Mouse (Mus musculus) MEL (cell line): ENCODE results near the gene Lima1. TPM values are rescaled to one million over a fixed set of nuclear protein-coding genes. Genes with fewer than 3 reads are reported as not detected.

ENCODE experiments used
- DNase-seq: peaks from one replicate; pipeline ENCODE4 v3.0.0; 2011; ENCODE audit warnings: low read depth, low spot score
- H3K27ac ChIP-seq: 2 replicates; pipeline ENCODE4 v1.5.1; 2012; ENCODE audit warnings: low read depth, mild to moderate bottlenecking, control low read depth, low read length, moderate library complexity; ENCODE audit not compliant: control insufficient read depth
- H3K27me3 ChIP-seq, 2 experiments: fragments of 150-350 bp in 1 of 2; sonication (generic) in 1 of 2; 2 replicates each; pipeline ENCODE4 v1.6.1; 2012; ENCODE audit warnings: low read length in 2 of 2, mild to moderate bottlenecking in 2 of 2, improper control_type of control experiment in 1 of 2, moderate library complexity in 1 of 2; ENCODE audit not compliant: insufficient read depth in 2 of 2, control insufficient read depth in 1 of 2
- H3K36me3 ChIP-seq, 2 experiments: 2 replicates each; pipeline ENCODE4 v1.6.1; 2012 to 2014; ENCODE audit warnings: low read length in 2 of 2, improper control_type of control experiment in 1 of 2, inconsistent platforms in 1 of 2, mild to moderate bottlenecking in 1 of 2; ENCODE audit not compliant: insufficient read depth in 2 of 2, control insufficient read depth in 1 of 2
- H3K4me1 ChIP-seq, 2 experiments: fragments of 150-350 bp in 1 of 2; sonication (generic) in 1 of 2; 2 replicates each; pipeline ENCODE4 v1.6.1; 2012; ENCODE audit warnings: low read length in 2 of 2, improper control_type of control experiment in 1 of 2, mild to moderate bottlenecking in 1 of 2; ENCODE audit not compliant: insufficient read depth in 2 of 2, control insufficient read depth in 1 of 2
- H3K4me3 ChIP-seq, 2 experiments: fragments of 150-350 bp in 1 of 2; sonication (generic) in 1 of 2; 2 replicates each; pipeline ENCODE4 v1.5.1; 2012; ENCODE audit warnings: low read depth in 2 of 2, low read length in 2 of 2, mild to moderate bottlenecking in 2 of 2, moderate library complexity in 2 of 2, control low read depth in 1 of 2, improper control_type of control experiment in 1 of 2; ENCODE audit not compliant: control insufficient read depth in 1 of 2, insufficient read depth in 1 of 2
- H3K79me2 ChIP-seq: 2 replicates; pipeline ENCODE4 v1.6.1; 2012; ENCODE audit warnings: mild to moderate bottlenecking, low read length, moderate library complexity; ENCODE audit not compliant: control insufficient read depth, poor library complexity, insufficient read depth
- H3K9ac ChIP-seq: 2 replicates; pipeline ENCODE4 v1.6.1; 2012; ENCODE audit warnings: low read depth, mild to moderate bottlenecking, control low read depth, low read length, moderate library complexity; ENCODE audit not compliant: control insufficient read depth, poor library complexity, severe bottlenecking
- H3K9me3 ChIP-seq: fragments of 150-350 bp; sonication (generic); replicated peaks from 2 replicates; pipeline ENCODE4 v1.6.1; 2012; ENCODE audit warnings: mild to moderate bottlenecking, low read length, improper control_type of control experiment, moderate library complexity; ENCODE audit not compliant: insufficient read depth
- CHD1 ChIP-seq: IDR thresholded peaks from 2 replicates; pipeline ENCODE4 v1.6.1; 2012; ENCODE audit warnings: low read depth, mild to moderate bottlenecking, inconsistent platforms, low read length, improper control_type of control experiment
- CHD2 ChIP-seq: IDR thresholded peaks from 2 replicates; pipeline ENCODE4 v1.6.1; 2011; ENCODE audit warnings: low read length, improper control_type of control experiment
- CTCF ChIP-seq, 3 experiments: IDR thresholded peaks in 2 of 3; conservative IDR thresholded peaks in 1 of 3; 2 replicates each; pipeline ENCODE4 v1.5.1; 2011 to 2012; ENCODE audit warnings: low read length in 3 of 3, low read depth in 2 of 3, mild to moderate bottlenecking in 2 of 3, improper control_type of control experiment in 1 of 3, inconsistent platforms in 1 of 3, mixed read lengths in 1 of 3, moderate library complexity in 1 of 3; ENCODE audit not compliant: control insufficient read depth in 1 of 3, insufficient read depth in 1 of 3, poor library complexity in 1 of 3, severe bottlenecking in 1 of 3
- EP300 ChIP-seq, 2 experiments: IDR thresholded peaks; 2 replicates each; pipeline ENCODE4 v1.6.1; 2011; ENCODE audit warnings: improper control_type of control experiment in 2 of 2, low read length in 2 of 2, low read depth in 1 of 2, mild to moderate bottlenecking in 1 of 2
- ETS1 ChIP-seq: IDR thresholded peaks from 2 replicates; pipeline ENCODE4 v1.6.1; 2012; ENCODE audit warnings: low read depth, mild to moderate bottlenecking, inconsistent platforms, low read length, improper control_type of control experiment, moderate library complexity
- GABPA ChIP-seq: IDR thresholded peaks from 2 replicates; pipeline ENCODE4 v1.6.1; 2012; ENCODE audit warnings: low read depth, mild to moderate bottlenecking, inconsistent platforms, low read length, improper control_type of control experiment, moderate library complexity
- KAT2A ChIP-seq: conservative IDR thresholded peaks from 2 replicates; pipeline ENCODE4 v1.6.1; 2012; ENCODE audit warnings: low read depth, low read length, improper control_type of control experiment, inconsistent platforms
- MAX ChIP-seq: IDR thresholded peaks from 2 replicates; pipeline ENCODE4 v1.6.1; 2011; ENCODE audit warnings: low read length, improper control_type of control experiment
- MAZ ChIP-seq: IDR thresholded peaks from 2 replicates; pipeline ENCODE4 v1.6.1; 2012; ENCODE audit warnings: low read depth, mild to moderate bottlenecking, inconsistent platforms, low read length, improper control_type of control experiment
- MEF2A ChIP-seq: IDR thresholded peaks from 2 replicates; pipeline ENCODE4 v1.6.1; 2014; ENCODE audit warnings: low read depth, mild to moderate bottlenecking, inconsistent platforms, low read length, improper control_type of control experiment; ENCODE audit not compliant: poor library complexity, insufficient replicate concordance, severe bottlenecking; ENCODE audit errors: extremely low read depth
- MXI1 ChIP-seq: IDR thresholded peaks from 2 replicates; pipeline ENCODE4 v1.6.1; 2011; ENCODE audit warnings: mild to moderate bottlenecking, low read depth, low read length, improper control_type of control experiment
- MYB ChIP-seq: IDR thresholded peaks from 2 replicates; pipeline ENCODE4 v1.6.1; 2011; ENCODE audit warnings: mild to moderate bottlenecking, low read depth, low read length, improper control_type of control experiment
- MYC ChIP-seq: IDR thresholded peaks from 2 replicates; pipeline ENCODE4 v1.6.1; 2011; ENCODE audit warnings: low read depth, mild to moderate bottlenecking, low read length, improper control_type of control experiment, moderate library complexity
- NELFE ChIP-seq: IDR thresholded peaks from 2 replicates; pipeline ENCODE4 v1.6.1; 2011; ENCODE audit warnings: low read depth, low read length, improper control_type of control experiment
- NRF1 ChIP-seq: IDR thresholded peaks from 2 replicates; pipeline ENCODE4 v1.6.1; 2014; ENCODE audit warnings: low read depth, mild to moderate bottlenecking, inconsistent platforms, low read length, improper control_type of control experiment, moderate library complexity; ENCODE audit not compliant: poor library complexity, insufficient read depth, severe bottlenecking
- POLR2AphosphoS2 ChIP-seq: IDR thresholded peaks from 2 replicates; pipeline ENCODE4 v1.6.1; 2011; ENCODE audit warnings: low read length, improper control_type of control experiment
- RAD21 ChIP-seq: IDR thresholded peaks from 2 replicates; pipeline ENCODE4 v1.6.1; 2011; ENCODE audit warnings: mild to moderate bottlenecking, low read depth, low read length, improper control_type of control experiment
- SIN3A ChIP-seq: IDR thresholded peaks from 2 replicates; pipeline ENCODE4 v1.6.1; 2012; ENCODE audit warnings: low read length, improper control_type of control experiment, inconsistent platforms
- SMC3 ChIP-seq: IDR thresholded peaks from 2 replicates; pipeline ENCODE4 v1.6.1; 2011; ENCODE audit warnings: low read depth, low read length, improper control_type of control experiment
- TAL1 ChIP-seq: IDR thresholded peaks from 2 replicates; pipeline ENCODE4 v1.6.1; 2012; ENCODE audit warnings: mild to moderate bottlenecking, inconsistent platforms, low read length, moderate library complexity, mixed read lengths
- TCF12 ChIP-seq: IDR thresholded peaks from 2 replicates; pipeline ENCODE4 v1.6.1; 2014; ENCODE audit warnings: low read depth, mild to moderate bottlenecking, inconsistent platforms, low read length, improper control_type of control experiment, moderate library complexity
- USF1 ChIP-seq: IDR thresholded peaks from 2 replicates; pipeline ENCODE4 v1.6.1; 2014; ENCODE audit warnings: low read depth, mild to moderate bottlenecking, inconsistent platforms, low read length, improper control_type of control experiment, moderate library complexity
- USF2 ChIP-seq, 2 experiments: IDR thresholded peaks; 2 replicates each; pipeline ENCODE4 v1.6.1; 2011 to 2012; ENCODE audit warnings: improper control_type of control experiment in 2 of 2, low read length in 2 of 2, borderline replicate concordance in 1 of 2, inconsistent platforms in 1 of 2, low read depth in 1 of 2, mild to moderate bottlenecking in 1 of 2; ENCODE audit not compliant: insufficient read depth in 1 of 2
- ZC3H11A ChIP-seq: IDR thresholded peaks from 2 replicates; pipeline ENCODE4 v1.6.1; 2012; ENCODE audit warnings: low read depth, mild to moderate bottlenecking, inconsistent platforms, low read length, improper control_type of control experiment
- ZMIZ1 ChIP-seq: IDR thresholded peaks from 2 replicates; pipeline ENCODE4 v1.6.1; 2012; ENCODE audit warnings: low read depth, mild to moderate bottlenecking, inconsistent platforms, low read length, improper control_type of control experiment, moderate library complexity
- polyA plus RNA-seq, 2 experiments: library from polyadenylated mRNA; stranded (reverse) in 1 of 2; unstranded in 1 of 2; fragments of >175 nt in 1 of 2; fragments of >200 nt in 1 of 2; gene quantifications; 2 replicates each; pipeline versions ENCODE4 v1.2.1 to v1.2.4; 2012; ENCODE audit warnings: low replicate concordance in 2 of 2, low read depth in 1 of 2; ENCODE audit not compliant: insufficient read length in 2 of 2, insufficient read depth in 1 of 2, missing spikeins in 1 of 2
- total RNA-seq: library from RNA; depleted of rRNA; stranded (reverse); fragments of 300-350 nt; gene quantifications from 2 replicates; pipeline ENCODE4 v1.2.3, GENCODE M21; 2012

Lima1 gene
- total and polyA plus RNA-seq, 3 experiments = 1.1 to 7.9 TPM; not detected in 1

DNA sequence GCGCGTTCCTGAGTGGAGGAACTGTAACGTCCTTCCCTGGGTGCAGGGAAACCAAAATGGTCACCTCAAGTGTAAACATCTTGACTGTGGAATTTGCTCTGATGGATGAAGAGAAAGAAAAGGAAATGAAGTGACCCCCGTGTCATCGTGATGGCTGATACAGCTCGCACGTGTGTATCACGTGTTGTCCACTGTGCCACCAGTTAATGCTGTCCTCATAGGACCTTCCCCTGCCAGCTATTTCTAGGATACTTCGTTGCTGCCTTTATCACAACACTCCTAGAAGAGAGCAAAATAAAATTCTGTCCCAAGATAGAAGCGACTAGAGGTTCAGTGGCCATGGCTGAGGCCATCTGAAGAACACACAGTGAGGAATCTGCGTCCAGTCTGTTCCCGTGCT is 8.8 kb upstream of the Lima1 start:
- no peaks in the 10 kb centered on the region for H3K9me3 ChIP-seq
- TF ChIP-seq ETS1 (no peak), SMC3 (no peak), NELFE (no peak), NRF1 (no peak), MEF2A (no peak), ZMIZ1 (no peak), MYB (no peak), USF2 (IDR thresholded peaks at IDR 0.05; ENCODE audit: borderline replicate concordance in 1 of 2, insufficient read depth in 1 of 2, low read depth in 1 of 2, low read length in 2 of 2) (no peak)
- TF ChIP-seq, all 39 proteins: peak for 0
- Histone ChIP-seq H3K79me2 (no peaks in the 10 kb centered on the region), H3K4me3 (no peak overlapping the region), H3K27ac (no peak overlapping the region), H3K9ac (no peak overlapping the region), H3K36me3 (no peaks in the 10 kb centered on the region), H3K4me1 (no peaks in the 10 kb centered on the region), H3K27me3 (peaks cover 19 to 33% of the 10 kb centered on the region in 2 experiments)
- DNase-seq = no peak

DNA sequence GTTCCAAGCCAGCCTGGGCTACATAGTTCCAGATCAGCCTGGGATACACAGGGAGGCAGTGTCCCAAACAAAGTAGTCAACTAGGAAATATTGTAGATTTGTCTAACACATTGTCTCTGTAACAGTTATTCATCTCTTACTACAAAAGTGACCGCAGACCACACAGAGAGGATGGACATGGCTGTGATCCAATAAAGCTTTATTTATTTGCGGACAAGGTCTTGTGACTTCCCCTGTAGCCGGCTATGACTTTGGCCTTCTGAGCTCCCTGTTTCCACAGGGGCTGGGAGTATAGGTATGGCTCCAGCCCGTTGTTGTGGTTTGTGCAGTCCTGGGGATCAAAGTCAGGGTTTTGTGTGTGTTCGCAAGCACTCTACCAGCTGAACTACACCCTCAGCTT is 3.3 kb upstream of the Lima1 start:
- Histone ChIP-seq H3K4me1 (peaks cover 0 to 16% of the 10 kb centered on the region in 2 experiments; a peak in 2 of 4 replicates), H3K9me3 (no peaks in the 10 kb centered on the region), H3K9ac (no peak overlapping the region), H3K27me3 (peaks cover 26 to 30% of the 10 kb centered on the region in 2 experiments), H3K27ac (no peak overlapping the region), H3K4me3 (no peak overlapping the region), H3K79me2 (no peaks in the 10 kb centered on the region), H3K36me3 (no peaks in the 10 kb centered on the region)
- no peak for DNase-seq
- TF ChIP-seq TAL1 (no peak), USF1 (no peak), MAZ (no peak), ZC3H11A (no peak), ZMIZ1 (no peak), MYC (no peak), MAX (no peak), SIN3A (no peak), EP300 (IDR thresholded peaks at IDR 0.05; ENCODE audit: low read depth in 1 of 2, low read length in 2 of 2) (no peak), POLR2AphosphoS2 (no peak), RAD21 (no peak), CHD2 (no peak), NELFE (no peak), MXI1 (no peak), TCF12 (no peak), CTCF (IDR thresholded peaks at IDR 0.05 in 2 of 3, conservative IDR thresholded peaks at IDR 0.05 in 1 of 3; ENCODE audit: control insufficient read depth in 1 of 3, insufficient read depth in 1 of 3, low read depth in 2 of 3, low read length in 3 of 3, poor library complexity in 1 of 3, severe bottlenecking in 1 of 3) (no peak), KAT2A (no peak), GABPA (no peak), USF2 (IDR thresholded peaks at IDR 0.05; ENCODE audit: borderline replicate concordance in 1 of 2, insufficient read depth in 1 of 2, low read depth in 1 of 2, low read length in 2 of 2) (no peak), CHD1 (no peak)
